Mouse (Mus musculus) ES-CJ7 (cell line): ENCODE measurements around the gene Neu4.
"Not testable (repeated sequence)": the region's sequence is repeated elsewhere in the genome, so short reads cannot be mapped to it uniquely, and the experiment has no call there.

Experiments used
- DNase-seq: peaks from one replicate; pipeline ENCODE4 v3.0.0; 2011; ENCODE audit warnings: low read depth, low spot score

The Neu4 gene

DNA sequence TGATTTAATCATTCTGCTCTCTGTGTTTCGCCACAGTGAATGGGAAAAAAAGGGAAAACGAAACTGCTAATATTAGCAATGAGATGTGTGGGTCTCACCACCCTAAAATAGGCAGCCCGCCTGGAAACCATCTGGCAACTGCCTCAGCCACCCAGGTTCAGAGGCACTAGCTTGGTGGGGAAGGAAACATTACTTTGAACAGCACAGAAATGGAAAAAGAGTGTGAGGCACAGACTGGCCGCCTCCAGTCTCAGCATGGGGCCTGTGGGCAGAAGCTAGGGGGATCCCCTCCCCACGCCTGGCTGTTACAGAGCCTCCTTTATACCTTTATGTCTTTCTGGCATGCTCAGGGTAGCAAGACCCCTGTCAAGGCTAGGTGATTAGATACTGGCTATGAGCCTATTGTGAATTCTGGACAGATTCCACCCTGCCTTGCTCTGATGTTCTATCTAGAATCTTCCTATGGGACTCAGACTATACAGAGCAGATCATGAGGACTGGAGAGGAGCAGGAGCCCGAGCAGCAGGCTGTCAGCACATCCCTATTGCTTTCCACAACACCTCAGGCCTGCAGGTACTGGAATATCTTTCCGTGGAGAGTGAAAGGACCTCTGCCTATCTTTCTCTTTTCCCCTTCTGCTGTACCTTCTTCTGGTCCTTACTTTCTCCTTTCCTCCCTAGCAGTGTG lies 33.4 kb downstream of the Neu4 start:
- DNase-seq = no peak

DNA sequence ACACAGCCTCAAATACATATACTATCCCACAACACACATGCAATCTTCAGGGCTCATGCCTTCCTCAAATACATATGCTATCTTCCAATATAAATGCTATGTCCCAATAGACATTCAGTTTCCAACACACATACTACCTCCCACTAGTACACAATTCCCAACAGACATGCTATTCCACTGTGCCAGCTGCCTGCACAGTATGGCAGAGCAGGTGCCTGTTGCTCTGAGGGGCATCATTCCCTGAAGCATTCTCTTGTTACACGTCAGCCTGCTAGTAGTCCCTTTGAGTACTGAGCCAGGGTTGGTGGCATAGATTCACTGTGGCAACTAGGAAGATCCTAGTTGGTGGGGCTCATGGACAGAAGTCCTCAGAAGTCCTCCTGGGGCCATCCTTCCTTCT lies 34.2 kb downstream of the Neu4 start:
- DNase-seq = no peak

DNA sequence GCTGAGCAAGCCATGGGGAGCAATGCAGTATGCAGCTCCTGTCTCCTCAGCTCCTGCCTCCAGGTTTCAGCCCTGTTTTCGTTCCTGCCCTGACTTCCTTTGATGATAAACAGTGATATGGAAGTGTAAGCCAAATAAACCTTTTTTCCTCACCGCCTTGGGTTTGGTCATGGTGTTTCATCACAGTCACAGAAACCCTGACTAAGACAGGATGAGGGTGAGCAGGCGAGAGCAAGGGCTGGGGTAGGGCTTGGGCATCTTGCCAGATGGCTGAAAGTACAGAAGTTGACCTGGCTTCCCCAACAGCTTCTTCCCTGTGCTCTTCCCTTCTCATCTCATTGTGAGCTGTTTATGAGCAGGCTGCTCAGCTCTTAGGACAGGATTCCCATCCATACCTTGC lies 35.7 kb downstream of the Neu4 start:
- DNase-seq = no peak

DNA sequence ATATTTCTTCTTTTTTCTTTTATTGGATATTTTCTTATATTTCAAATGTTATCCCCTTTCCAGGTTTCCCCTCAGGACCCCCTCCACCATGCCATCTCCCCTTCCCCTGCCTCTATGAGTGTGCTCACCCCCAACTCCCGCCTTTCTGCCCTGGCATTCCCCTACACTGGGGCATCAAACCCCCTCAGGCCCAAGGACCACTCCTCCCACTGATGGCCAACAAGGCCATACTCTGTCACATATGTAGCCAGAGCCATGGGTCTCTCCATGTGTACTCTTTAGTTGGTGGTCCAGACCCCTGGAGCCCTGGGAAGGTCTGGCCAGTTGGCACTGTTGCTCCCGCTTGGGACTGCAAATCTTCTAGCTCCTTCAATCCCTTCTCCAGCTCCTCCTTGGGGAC lies 37.1 kb downstream of the Neu4 start:
- DNase-seq = no peak

DNA sequence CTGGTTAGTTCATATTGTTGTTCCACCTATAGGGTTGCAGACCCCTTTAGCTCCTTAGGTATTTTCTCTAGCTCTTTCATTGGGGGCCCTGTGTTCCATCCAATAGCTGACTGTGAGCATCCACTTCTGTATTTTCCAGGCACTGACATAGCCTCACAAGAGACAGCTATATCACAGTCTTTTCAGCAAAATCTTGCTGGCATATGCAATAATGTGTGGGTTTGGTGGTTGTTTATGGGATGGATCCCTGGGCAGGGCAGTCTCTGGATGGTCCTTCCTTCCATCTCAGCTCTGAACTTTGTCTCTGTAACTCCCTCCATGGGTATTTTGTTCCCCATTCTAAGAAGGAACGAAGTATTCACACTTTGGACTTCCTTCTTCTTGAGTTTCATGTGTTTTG lies 38.0 kb downstream of the Neu4 start:
- DNase-seq = not testable (repeated sequence)

DNA sequence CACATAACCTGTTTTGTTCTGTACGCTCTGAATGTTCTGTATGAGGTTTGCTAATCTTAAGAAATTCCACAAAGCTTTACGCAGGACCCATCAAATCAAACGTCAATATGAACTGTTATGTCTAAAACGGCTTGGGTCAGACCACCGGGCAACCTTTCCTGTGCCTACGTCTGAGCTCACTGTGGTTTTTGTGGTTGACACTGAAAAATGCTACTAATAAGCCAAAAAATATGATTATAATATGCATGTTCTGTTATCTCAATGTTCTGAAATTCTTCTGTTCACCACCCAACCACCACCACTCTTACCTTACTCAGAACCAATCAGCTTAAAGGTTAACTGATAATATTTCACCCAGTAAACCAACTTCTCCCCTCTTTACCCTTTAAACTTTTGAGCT lies 54.5 kb downstream of the Neu4 start:
- DNase-seq = no peak

DNA sequence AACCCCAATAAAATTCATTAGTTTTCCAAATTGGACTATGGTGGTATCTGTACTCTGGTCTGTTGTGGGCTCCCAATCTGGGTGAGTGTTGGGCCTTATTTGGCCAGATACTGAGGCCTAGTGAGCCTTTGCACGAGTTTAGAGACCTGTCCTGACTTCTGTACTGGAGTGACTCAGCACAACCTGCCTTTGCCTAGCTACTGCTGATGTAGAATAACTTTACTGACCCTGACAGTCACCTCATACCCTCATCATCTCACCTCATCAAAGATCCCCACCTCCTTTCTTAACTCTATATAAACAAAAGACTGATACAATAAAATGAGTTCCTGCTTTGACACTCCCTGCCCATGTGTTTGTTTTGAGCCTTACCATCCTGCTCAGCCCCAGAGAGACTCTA lies 56.5 kb downstream of the Neu4 start:
- no peak for DNase-seq
